Mouse (Mus musculus) hindbrain, embryonic 15.5 days (tissue): Measurements from ENCODE around the gene Orm2. TPM values are rescaled to one million over a fixed set of nuclear protein-coding genes. Genes with fewer than 3 reads are reported as not detected.
"Not testable (repeated sequence)": the region's sequence is repeated elsewhere in the genome, so short reads cannot be mapped to it uniquely, and the experiment has no call there.

ENCODE experiments used
- ATAC-seq: fragments of 200-750 bp; cut with Nextera tagmentation; 2 replicates; pipeline ENCODE4 v1.8.0; 2017; ENCODE audit warnings: low read depth, moderate number of reproducible peaks, moderate TSS enrichment; ENCODE audit not compliant: low FRiP score
- H3K27ac ChIP-seq: fragments of 300-500 bp; sonication (generic); replicated peaks from 2 replicates; pipeline ENCODE4 v1.5.1; 2015; ENCODE audit warnings: mild to moderate bottlenecking, inconsistent platforms
- H3K27me3 ChIP-seq: fragments of 300-500 bp; sonication (generic); 2 replicates; pipeline ENCODE4 v1.6.1; 2015; ENCODE audit warnings: control low read depth, inconsistent platforms
- H3K36me3 ChIP-seq: fragments of 300-500 bp; sonication (generic); 2 replicates; pipeline ENCODE4 v1.6.1; 2015; ENCODE audit warnings: control low read depth, inconsistent platforms
- H3K4me1 ChIP-seq: fragments of 300-500 bp; sonication (generic); replicated peaks from 2 replicates; pipeline ENCODE4 v1.6.1; 2015; ENCODE audit warnings: control low read depth, inconsistent platforms
- H3K4me2 ChIP-seq: fragments of 300-500 bp; sonication (generic); 2 replicates; pipeline ENCODE4 v1.6.1; 2015; ENCODE audit warnings: moderate library complexity, mild to moderate bottlenecking, inconsistent platforms
- H3K4me3 ChIP-seq: fragments of 300-500 bp; sonication (generic); 2 replicates; pipeline ENCODE4 v1.5.1; 2015; ENCODE audit warnings: mild to moderate bottlenecking, inconsistent platforms
- H3K9ac ChIP-seq: fragments of 300-500 bp; sonication (generic); 2 replicates; pipeline ENCODE4 v1.6.1; 2015; ENCODE audit warnings: inconsistent platforms
- H3K9me3 ChIP-seq: fragments of 300-500 bp; sonication (generic); 2 replicates; pipeline ENCODE4 v1.6.1; 2016; ENCODE audit warnings: control low read depth, inconsistent platforms
- WGBS: fragments of 180-500 bp; shearing (Covaris S2); methylation state at CpG from one replicate; pipeline ENCODE4 v1.1.7; 2015; 5-methylcytosine and 5-hydroxymethylcytosine counted together
- polyA plus RNA-seq: library from polyadenylated mRNA; unstranded; fragments of >200 nt; fragmentation: Nextera tagmentation; extraction: Ambion mirVana; gene quantifications from 2 replicates; pipeline ENCODE4 v1.2.1, GENCODE M21; 2015

The Orm2 gene
- polyA plus RNA-seq, result not detected in 2 replicates

DNA sequence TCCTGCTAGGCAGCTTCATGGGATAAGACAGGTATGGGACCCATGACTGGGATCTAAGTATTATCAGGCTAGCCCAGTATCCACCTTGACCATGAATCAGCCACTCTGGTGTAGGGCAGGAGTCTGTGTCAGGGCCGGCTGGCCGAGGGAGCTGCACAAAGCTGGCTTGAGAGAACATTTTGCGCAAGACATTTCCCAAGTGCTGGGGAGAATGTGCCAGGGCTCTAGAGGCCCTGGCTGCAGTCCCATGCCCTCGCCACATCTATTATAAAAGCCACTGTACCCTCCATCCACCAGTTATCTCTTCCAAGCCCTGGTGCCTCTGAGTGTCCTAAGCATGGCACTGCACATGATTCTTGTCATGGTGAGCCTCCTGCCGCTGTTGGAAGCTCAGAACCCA, at the start of gene Orm2:
Gene Orm2 (plus strand): TSS at position 300 of the 400 bp plus-strand sequence.
- Histone ChIP-seq H3K4me2 (no peak within 1 kb of the TSS), H3K9ac (no peak within 1 kb of the TSS), H3K4me3 (no peak within 1 kb of the TSS), H3K9me3 (no peaks in the 10 kb centered on the region), H3K4me1 (no peaks in the 10 kb centered on the region), H3K36me3 (no peaks in the 10 kb centered on the region), H3K27me3 (no peaks in the 10 kb centered on the region), H3K27ac (no peak within 1 kb of the TSS)
- ATAC-seq, result no peak
- WGBS, result 87% methylated on average over 5 of the region's 5 CpGs

DNA sequence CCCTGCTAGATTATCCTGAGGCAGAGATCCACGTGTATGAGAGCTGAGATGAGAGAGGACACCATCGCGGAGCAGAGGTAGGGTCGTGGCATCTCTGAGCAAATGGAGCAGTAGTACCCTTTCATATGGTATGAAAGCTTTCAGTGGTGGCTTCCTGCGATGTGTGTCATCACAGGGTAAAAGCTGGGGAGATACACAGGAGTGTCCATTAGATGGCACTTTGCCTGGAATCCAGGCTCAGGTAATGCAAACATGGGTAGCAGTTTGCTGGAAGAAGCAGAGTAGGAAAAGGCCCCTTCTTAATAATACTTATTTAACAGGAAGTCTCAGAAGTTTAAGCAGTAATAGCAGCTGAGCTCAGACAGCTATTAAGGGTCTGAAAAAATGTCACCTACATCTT, 48.2 kb upstream of the Orm2 start:
- H3K4me3 ChIP-seq, result no peak overlapping the region
- no peak overlapping the region for H3K9ac ChIP-seq
- 80% methylated on average over 5 of the region's 5 CpGs for WGBS
- no peaks in the 10 kb centered on the region for H3K4me1 ChIP-seq
- H3K9me3 ChIP-seq, result no peaks in the 10 kb centered on the region
- H3K27me3 ChIP-seq, result no peaks in the 10 kb centered on the region
- ATAC-seq, result no peak
- no peak overlapping the region for H3K27ac ChIP-seq
- no peak overlapping the region for H3K4me2 ChIP-seq
- no peaks in the 10 kb centered on the region for H3K36me3 ChIP-seq

DNA sequence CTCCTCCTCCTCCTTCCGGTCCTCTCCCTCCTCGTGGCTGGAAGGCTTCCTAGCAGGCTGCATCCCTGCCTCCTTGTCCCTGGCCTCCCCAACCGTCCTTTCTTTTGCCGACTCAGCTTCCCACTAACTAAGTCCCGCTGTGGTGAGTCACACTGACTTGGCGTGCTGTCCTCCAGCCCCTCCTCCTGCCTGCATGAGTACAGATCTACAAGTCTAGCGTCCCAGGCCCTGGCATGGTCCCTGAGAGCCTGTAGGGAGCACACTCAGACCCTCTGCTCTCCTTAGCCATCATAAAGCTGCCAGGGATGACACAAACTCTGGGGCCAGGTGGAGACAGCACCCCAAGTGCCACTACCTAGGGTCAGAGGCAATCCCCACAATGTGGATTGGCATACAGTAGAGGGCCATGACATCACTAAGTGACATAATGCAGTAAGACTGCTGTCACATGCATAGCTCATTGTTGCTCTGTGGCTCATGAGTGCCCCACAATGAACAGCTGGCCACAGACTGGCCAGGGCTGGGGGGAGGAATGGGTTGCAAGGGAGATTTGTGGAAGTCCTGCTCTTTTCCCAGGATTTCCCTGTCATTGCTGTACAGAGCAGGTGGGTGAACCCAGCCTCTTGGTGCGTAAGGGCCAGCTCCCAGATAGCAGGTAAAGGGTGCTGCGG, 46.0 kb upstream of the Orm2 start:
- H3K27me3 ChIP-seq, result no peaks in the 10 kb centered on the region
- no peaks in the 10 kb centered on the region for H3K4me1 ChIP-seq
- no peak overlapping the region for H3K9ac ChIP-seq
- H3K9me3 ChIP-seq, result no peaks in the 10 kb centered on the region
- no peaks in the 10 kb centered on the region for H3K36me3 ChIP-seq
- no peak overlapping the region for H3K27ac ChIP-seq
- H3K4me3 ChIP-seq, result no peak overlapping the region
- WGBS, result 67% methylated on average over 9 of the region's 9 CpGs
- peak; percentile 6; the same call in 1 of the 2 replicates for ATAC-seq
- H3K4me2 ChIP-seq, result no peak overlapping the region

DNA sequence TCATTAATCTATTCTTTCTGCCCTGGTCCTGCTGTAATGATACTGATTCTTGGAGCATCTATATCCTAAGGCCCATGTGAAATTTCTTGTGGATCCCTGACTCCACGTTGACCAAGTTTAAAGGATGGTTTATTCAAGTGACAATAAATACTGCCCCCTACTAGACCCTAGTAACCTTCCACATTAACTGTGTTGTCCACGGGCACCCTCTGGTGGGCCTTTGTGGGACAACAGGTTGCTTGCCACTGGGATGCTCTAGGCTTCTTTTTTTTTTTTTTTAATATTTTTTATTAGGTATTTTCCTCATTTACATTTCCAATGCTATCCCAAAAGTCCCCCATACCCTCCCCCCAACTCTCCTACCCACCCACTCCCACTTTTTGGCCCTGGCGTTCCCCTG, 42.7 kb upstream of the Orm2 start:
- not testable (repeated sequence) for ATAC-seq, H3K4me1 ChIP-seq

DNA sequence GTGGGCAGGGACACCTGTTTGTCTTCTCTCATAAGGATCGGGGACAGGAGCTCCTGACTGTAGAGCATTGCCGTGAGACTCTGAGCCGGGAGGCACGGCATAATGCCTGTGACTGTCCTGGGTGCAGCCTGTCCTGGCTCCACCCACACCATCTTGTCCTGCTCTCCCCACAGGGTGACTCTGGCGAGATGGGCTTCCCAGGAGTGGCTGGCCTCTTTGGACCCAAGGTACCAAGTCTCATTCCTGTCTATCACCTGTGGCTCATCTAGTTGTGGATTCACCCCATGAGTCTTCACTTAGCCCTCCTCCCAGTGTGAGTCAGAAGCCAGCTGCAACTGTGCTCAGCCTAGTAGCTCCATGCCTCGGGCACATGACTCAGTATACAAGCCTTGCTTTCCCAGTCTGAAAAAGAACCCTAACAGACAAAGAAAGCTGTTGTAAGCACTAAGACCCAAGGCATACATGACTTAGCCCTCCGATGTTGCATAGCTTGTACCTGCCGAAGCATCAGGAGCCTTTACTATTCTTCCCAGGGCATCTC, 38.9 kb upstream of the Orm2 start:
- ATAC-seq, result no peak
- WGBS, result 92% methylated on average over 8 of the region's 8 CpGs

More for the DNA sequence above, 42.7 kb upstream of the Orm2 start:
- not testable (repeated sequence) for H3K9me3 ChIP-seq, H3K27me3 ChIP-seq, H3K4me2 ChIP-seq, H3K27ac ChIP-seq, H3K36me3 ChIP-seq, H3K9ac ChIP-seq, H3K4me3 ChIP-seq
- WGBS, result 25% methylated on average over 3 of the region's 3 CpGs

DNA sequence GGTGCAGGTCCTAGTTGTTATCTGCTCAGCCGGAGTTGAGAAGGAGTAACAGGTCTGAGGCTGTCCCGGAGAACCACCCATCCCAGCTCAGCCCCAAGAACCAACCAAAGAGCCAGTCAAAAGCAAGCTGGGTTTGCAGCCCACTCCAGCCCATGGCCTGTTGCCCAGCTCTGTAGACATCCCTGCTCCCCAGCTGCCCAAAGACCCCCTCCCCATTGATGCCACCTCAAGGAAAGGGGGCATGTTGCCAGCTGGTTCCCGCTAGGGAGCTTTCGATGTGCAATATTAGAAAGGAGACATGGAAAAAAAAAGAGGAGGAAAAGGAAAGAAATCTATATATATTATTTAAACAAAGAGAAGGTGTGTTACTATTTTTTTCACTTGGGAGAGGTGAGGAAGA, 28.8 kb upstream of the Orm2 start:
- WGBS, result 87% methylated on average over 4 of the region's 4 CpGs
- H3K9me3 ChIP-seq, result no peaks in the 10 kb centered on the region
- no peaks in the 10 kb centered on the region for H3K36me3 ChIP-seq

More for the DNA sequence above, 38.9 kb upstream of the Orm2 start:
- H3K9me3 ChIP-seq, result no peaks in the 10 kb centered on the region
- H3K27ac ChIP-seq, result no peak overlapping the region
- no peaks in the 10 kb centered on the region for H3K4me1 ChIP-seq
- no peak overlapping the region for H3K4me2 ChIP-seq
- no peak overlapping the region for H3K9ac ChIP-seq
- no peaks in the 10 kb centered on the region for H3K36me3 ChIP-seq
- H3K27me3 ChIP-seq, result no peaks in the 10 kb centered on the region
- no peak overlapping the region for H3K4me3 ChIP-seq

DNA sequence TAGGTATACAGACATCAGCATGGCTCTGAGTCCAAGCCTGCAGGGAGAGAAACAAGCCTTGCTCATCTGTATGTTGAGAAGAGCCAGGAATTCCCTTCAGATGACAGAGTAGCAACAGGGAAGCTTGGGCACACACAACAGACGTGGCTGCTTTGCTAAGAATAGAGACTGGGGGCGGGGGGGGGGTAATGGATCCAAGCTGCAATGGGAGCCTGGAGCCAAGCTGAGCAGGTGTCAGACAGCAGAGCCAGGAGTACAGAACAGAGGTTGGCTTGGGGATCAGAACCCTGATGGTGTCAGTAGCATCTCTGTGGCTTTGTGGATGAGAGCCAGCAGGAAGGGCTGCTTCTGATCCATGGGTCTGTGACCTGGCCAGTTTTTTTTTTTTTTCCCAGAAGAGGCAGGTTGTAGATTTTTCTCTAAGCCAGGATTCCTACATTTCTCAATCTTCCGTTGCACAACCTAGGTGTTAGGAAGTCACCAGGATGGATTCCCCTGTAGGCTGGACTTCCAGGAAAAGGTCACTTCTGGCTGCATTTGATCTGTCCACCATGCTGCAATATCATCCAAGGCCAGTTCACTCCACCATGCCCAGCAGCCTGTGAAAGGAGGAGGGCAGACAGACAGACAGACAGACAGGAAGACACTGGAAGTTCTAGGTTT, 23.7 kb upstream of the Orm2 start:
- peak; percentile 42; the same call in 1 of the 2 replicates for ATAC-seq
- WGBS, result 55% methylated on average over 3 of the region's 3 CpGs
- H3K4me2 ChIP-seq, result no peak overlapping the region
- no peaks in the 10 kb centered on the region for H3K36me3 ChIP-seq
- H3K27ac ChIP-seq, result no peak overlapping the region
- no peak overlapping the region for H3K4me3 ChIP-seq
- 0 out of 2 replicates have a peak, but pooled peaks cover 4% of the 10 kb centered on the region for H3K4me1 ChIP-seq
- no peak overlapping the region for H3K9ac ChIP-seq
- no peaks in the 10 kb centered on the region for H3K27me3 ChIP-seq
- H3K9me3 ChIP-seq, result no peaks in the 10 kb centered on the region

More for the DNA sequence above, 28.8 kb upstream of the Orm2 start:
- Histone ChIP-seq H3K4me3 (no peak overlapping the region), H3K27me3 (no peaks in the 10 kb centered on the region), H3K27ac (no peak overlapping the region), H3K4me2 (no peak overlapping the region), H3K4me1 (no peaks in the 10 kb centered on the region), H3K9ac (no peak overlapping the region)
- ATAC-seq, result no peak

DNA sequence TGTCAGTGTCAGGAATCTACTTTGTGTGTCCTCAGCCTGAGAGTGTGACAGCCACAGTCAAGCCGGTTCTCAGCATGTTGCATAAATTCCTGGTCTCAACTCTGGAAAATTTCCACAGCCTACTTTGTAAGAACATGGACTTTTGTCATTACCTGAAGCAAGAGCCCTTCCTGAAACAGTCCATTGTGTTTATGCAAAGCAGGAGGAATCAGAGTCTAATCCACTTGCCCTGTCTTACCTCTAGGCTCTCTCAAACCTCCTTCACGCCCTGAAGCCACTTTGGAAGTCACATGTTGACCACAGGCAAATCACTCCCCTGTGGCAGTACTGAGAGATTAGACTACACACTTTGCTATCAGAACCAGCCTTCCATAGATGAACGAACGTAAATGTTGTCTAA, 19.8 kb upstream of the Orm2 start:
- Histone ChIP-seq H3K4me1 (0 out of 2 replicates have a peak, but pooled peaks cover 4% of the 10 kb centered on the region), H3K36me3 (no peaks in the 10 kb centered on the region), H3K9ac (no peak overlapping the region), H3K9me3 (no peaks in the 10 kb centered on the region), H3K4me3 (no peak overlapping the region), H3K4me2 (no peak overlapping the region), H3K27ac (no peak overlapping the region), H3K27me3 (no peaks in the 10 kb centered on the region)
- WGBS, result 69% methylated on average over 4 of the region's 4 CpGs
- no peak for ATAC-seq

DNA sequence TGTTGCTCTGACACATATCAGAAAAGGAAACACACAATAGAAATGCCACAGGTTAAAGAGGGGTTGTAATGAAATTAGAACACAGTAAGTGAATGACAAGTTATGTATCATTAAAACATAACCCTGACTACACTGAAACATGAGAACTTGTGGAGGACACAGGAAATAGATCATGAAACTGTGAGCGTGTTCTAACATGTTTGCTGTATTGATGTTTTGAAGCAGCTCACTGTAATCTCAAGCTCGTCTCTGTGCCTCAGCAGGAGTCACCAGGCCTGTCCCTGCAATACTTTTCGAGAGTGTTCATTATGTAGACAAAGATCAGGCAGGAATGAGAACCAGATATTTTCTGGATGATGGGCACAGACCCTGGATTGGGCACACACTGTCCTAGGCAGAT, 18.6 kb upstream of the Orm2 start:
- H3K27ac ChIP-seq, result no peak overlapping the region
- WGBS, result 69% methylated on average over 3 of the region's 3 CpGs
- no peaks in the 10 kb centered on the region for H3K36me3 ChIP-seq
- H3K4me2 ChIP-seq, result no peak overlapping the region
- 0 out of 2 replicates have a peak, but pooled peaks cover 4% of the 10 kb centered on the region for H3K4me1 ChIP-seq
- no peak overlapping the region for H3K9ac ChIP-seq
- no peak for ATAC-seq
- H3K4me3 ChIP-seq, result no peak overlapping the region
- H3K9me3 ChIP-seq, result no peaks in the 10 kb centered on the region
- no peaks in the 10 kb centered on the region for H3K27me3 ChIP-seq

DNA sequence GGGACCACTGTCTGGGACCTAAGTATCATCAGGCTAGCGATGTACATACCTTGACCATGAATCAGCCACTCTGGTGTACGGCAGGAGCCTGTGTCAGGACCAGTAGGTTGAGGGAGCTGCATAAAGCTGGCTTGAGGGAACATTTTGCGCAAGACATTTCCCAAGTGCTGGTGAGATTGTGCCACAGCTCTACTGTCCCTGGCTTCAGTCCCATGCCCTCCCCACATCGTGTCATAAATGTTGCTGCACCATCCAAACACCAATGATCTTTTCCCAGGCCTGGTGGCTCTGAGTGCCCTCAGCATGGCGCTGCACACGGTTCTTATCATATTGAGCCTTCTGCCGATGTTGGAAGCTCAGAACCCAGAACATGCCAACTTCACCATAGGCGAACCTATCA, 18.0 kb upstream of the Orm2 start, which contains the start of gene Orm1:
Gene Orm1 (plus strand): TSS at position 266 of the 400 bp plus-strand sequence.
- H3K9me3 ChIP-seq, result no peaks in the 10 kb centered on the region
- ATAC-seq, result no peak
- WGBS, result 89% methylated on average over 8 of the region's 8 CpGs

DNA sequence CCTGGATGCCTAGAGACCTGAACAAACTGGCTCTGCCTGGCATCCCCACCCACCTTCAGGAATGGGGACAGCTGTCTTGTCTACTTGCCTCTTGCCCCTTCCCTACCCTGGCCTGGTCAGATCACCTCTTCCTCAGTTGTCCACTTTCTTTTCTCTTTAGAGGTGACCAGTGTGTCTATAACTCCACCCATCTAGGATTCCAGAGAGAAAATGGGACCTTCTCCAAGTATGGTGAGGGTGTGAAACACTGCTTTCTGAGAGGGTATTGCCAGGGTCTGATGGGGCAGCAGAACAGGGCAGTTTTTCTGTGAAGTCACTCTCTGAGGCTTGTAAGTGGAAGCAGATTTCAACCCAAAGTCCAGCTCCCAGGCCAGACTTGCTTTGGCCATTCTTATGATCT, 17.0 kb upstream of the Orm2 start:
- no peak overlapping the region for H3K4me2 ChIP-seq
- no peaks in the 10 kb centered on the region for H3K36me3 ChIP-seq
- 0 out of 2 replicates have a peak, but pooled peaks cover 4% of the 10 kb centered on the region for H3K4me1 ChIP-seq
- no peak overlapping the region for H3K9ac ChIP-seq
- no peak for ATAC-seq
- H3K9me3 ChIP-seq, result no peaks in the 10 kb centered on the region
- no peak overlapping the region for H3K27ac ChIP-seq
- no peaks in the 10 kb centered on the region for H3K27me3 ChIP-seq
- no peak overlapping the region for H3K4me3 ChIP-seq

More for the DNA sequence above, 18.0 kb upstream of the Orm2 start, which contains the start of gene Orm1:
- Histone ChIP-seq H3K4me3 (no peak within 1 kb of the TSS), H3K27me3 (no peaks in the 10 kb centered on the region), H3K36me3 (no peaks in the 10 kb centered on the region), H3K27ac (no peak within 1 kb of the TSS), H3K4me2 (no peak within 1 kb of the TSS), H3K4me1 (0 out of 2 replicates have a peak, but pooled peaks cover 4% of the 10 kb centered on the region), H3K9ac (no peak within 1 kb of the TSS)

DNA sequence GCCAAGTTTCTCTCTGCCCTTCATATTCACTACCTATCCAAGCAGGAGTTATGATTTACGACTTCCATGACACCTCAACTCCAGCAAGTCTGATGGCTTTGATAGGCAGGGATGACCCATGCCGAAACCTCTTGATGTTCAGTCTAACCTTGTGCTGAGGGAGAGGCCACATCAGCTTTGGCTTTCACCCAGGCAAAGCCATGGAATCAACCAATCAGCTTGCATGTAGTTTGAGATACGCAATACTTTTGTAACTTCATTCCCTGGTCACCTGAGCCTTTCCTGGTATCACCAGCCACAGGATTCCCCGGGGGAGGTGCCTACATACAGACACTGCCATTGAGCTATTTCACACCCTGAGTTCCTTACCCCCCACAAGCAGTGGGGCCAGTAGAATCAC, 15.6 kb upstream of the Orm2 start:
- H3K27me3 ChIP-seq, result no peaks in the 10 kb centered on the region
- H3K4me3 ChIP-seq, result no peak overlapping the region
- 89% methylated on average over 4 of the region's 4 CpGs for WGBS
- H3K9me3 ChIP-seq, result no peaks in the 10 kb centered on the region
- H3K4me1 ChIP-seq, result 0 out of 2 replicates have a peak, but pooled peaks cover 4% of the 10 kb centered on the region
- H3K9ac ChIP-seq, result no peak overlapping the region
- H3K27ac ChIP-seq, result no peak overlapping the region
- no peak overlapping the region for H3K4me2 ChIP-seq
- no peaks in the 10 kb centered on the region for H3K36me3 ChIP-seq
- no peak for ATAC-seq
